Comparison of ENCODE assay signal across 20 mouse cellular contexts in genomic region chr17:31437482-31437881, GRCm38 (mm10). TPM values are rescaled to one million over a fixed set of nuclear protein-coding genes. Genes with fewer than 3 reads are reported as not detected.
"Had no signal": no experiment of that assay in that cellular context is flagged by ENCODE, and none has a peak within 500 bp of the region (broad histone marks: within the 10 kb centered on the region; RNA-seq: fewer than 3 reads in every experiment).

No protein-coding gene starts in this region.

- DNase-seq: kidney, postnatal 14 days; kidney, postnatal 4 days; left cerebral cortex, postnatal 4 days; liver, postnatal 0 days; lung, embryonic 14.5 days; retina, postnatal 1 day; right cerebral cortex, postnatal 25 days; thymus, adult 2 months; thymus, postnatal 4 days had no signal

- H3K27ac ChIP-seq: limb, embryonic 12.5 days; limb, embryonic 15.5 days; liver, embryonic 14.5 days; macrophage; midbrain, embryonic 12.5 days; midbrain, embryonic 15.5 days; neural tube, embryonic 12.5 days; neural tube, embryonic 15.5 days; stomach, postnatal 0 days had no signal

- H3K27me3 ChIP-seq: limb, embryonic 15.5 days; midbrain, embryonic 15.5 days; neural tube, embryonic 12.5 days; neural tube, embryonic 15.5 days had no signal

- H3K4me2 ChIP-seq: limb, embryonic 12.5 days; limb, embryonic 15.5 days; liver, embryonic 11.5 days; lung, embryonic 14.5 days; midbrain, embryonic 12.5 days; midbrain, embryonic 15.5 days; neural tube, embryonic 12.5 days; neural tube, embryonic 15.5 days had no signal

- H3K4me3 ChIP-seq: limb, embryonic 12.5 days; limb, embryonic 15.5 days; midbrain, embryonic 12.5 days; midbrain, embryonic 15.5 days; neural tube, embryonic 12.5 days; neural tube, embryonic 15.5 days had no signal

- H3K9me3 ChIP-seq: limb, embryonic 12.5 days; limb, embryonic 15.5 days; midbrain, embryonic 12.5 days; midbrain, embryonic 15.5 days; neural tube, embryonic 12.5 days; neural tube, embryonic 15.5 days had no signal

- H3K36me3 ChIP-seq: limb, embryonic 12.5 days; limb, embryonic 15.5 days; midbrain, embryonic 12.5 days; midbrain, embryonic 15.5 days; neural tube, embryonic 12.5 days; neural tube, embryonic 15.5 days had no signal

- H3K9ac ChIP-seq: limb, embryonic 12.5 days; limb, embryonic 15.5 days; liver, embryonic 14.5 days; liver, postnatal 0 days; lung, embryonic 14.5 days; midbrain, embryonic 12.5 days; midbrain, embryonic 15.5 days; neural tube, embryonic 12.5 days; neural tube, embryonic 15.5 days had no signal

- ATAC-seq: liver, postnatal 0 days; lung, postnatal 0 days; midbrain, embryonic 15.5 days had no signal

RNA-seq across cellular contexts. Expression of gene Pde9a, which starts 51.5 kb away (rescaled TPM):
- polyA plus RNA-seq: macrophage had no signal
